Mouse (Mus musculus): ENCODE data around the gene Olfr456. TPM values are rescaled to one million over a fixed set of nuclear protein-coding genes. Genes with fewer than 3 reads are reported as not detected.

Olfr456 gene
- not detected in 2 replicates for total RNA-seq (2014; rRNA removed)
- not detected in 2 replicates for polyA plus RNA-seq (2012; rRNA removed)

DNA sequence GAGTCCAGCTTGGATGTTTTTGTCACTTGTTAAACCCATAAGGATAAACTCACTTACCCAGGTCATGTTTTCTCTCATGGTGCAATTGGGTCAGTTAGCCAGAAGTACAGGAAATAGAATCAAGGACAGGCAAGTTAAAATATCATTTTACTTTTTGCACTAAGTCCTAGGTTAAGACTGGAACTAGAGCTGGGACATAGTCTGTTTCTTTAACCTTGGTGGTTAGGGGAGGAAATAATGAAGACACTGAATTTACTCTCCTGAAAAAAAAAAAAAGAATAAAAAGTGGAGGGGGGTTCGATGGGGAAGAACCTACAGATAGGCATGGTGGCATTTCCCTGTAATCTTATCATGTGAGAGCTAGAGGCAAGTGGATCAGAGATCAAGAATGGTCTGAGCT is at the start of gene Olfr456:
TSS of gene Olfr456 (minus strand) at position 101 of the 400 bp plus-strand sequence.
- no peak for TF ChIP-seq POLR2A (IDR thresholded peaks at IDR 0.05; ENCODE audit: extremely low read depth, insufficient read depth, low read length)
- no peak for TF ChIP-seq CTCF (IDR thresholded peaks at IDR 0.05; ENCODE audit: low read depth, low read length)
- Histone ChIP-seq H3K4me1 (ENCODE audit: control insufficient read depth, insufficient read depth, low read length) (no peaks in the 10 kb centered on the region), H3K9ac (ENCODE audit: low read depth, low read length) (no peak within 1 kb of the TSS), H3K27ac (replicated peaks; ENCODE audit: insufficient read depth, low read depth, low read length) (no peak within 1 kb of the TSS), H3K4me3 (ENCODE audit: insufficient read depth, low read depth, low read length) (no peak within 1 kb of the TSS), H3K79me2 (ENCODE audit: control insufficient read depth, insufficient read depth, low read length) (no peaks in the 10 kb centered on the region), H3K36me3 (ENCODE audit: control insufficient read depth, insufficient read depth, low read length) (no peaks in the 10 kb centered on the region), H3K27me3 (ENCODE audit: control insufficient read depth, insufficient read depth, low read length) (no peaks in the 10 kb centered on the region)
- WGBS, result 69% methylated on average over 1 of the region's 1 CpGs
- no peak for DNase-seq (ENCODE audit: extremely low read depth, low read depth, low spot score)

DNA sequence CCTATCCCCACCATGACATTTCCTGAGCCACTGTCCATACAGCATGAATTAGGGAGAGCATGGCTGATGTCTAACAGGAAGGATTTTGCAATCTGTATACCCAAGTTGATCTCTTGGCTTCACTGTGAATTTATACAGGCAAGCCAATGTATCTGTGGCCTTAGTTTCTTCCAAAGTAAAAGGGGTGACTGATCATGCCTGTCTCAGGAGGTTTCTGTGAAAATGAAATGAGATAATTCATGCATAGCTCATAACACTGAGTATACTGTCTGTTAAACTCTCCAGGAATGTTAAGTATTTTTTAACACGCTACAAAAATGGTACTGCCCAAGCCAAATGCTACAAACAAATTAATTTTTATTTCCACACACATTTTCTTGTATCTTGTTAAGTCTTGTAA is 26.4 kb upstream of the Olfr456 start:
- TF ChIP-seq POLR2A (IDR thresholded peaks at IDR 0.05; ENCODE audit: extremely low read depth, insufficient read depth, low read length), result no peak
- TF ChIP-seq CTCF (IDR thresholded peaks at IDR 0.05; ENCODE audit: low read depth, low read length), result no peak
- Histone ChIP-seq H3K79me2 (ENCODE audit: control insufficient read depth, insufficient read depth, low read length) (no peaks in the 10 kb centered on the region), H3K36me3 (ENCODE audit: control insufficient read depth, insufficient read depth, low read length) (no peaks in the 10 kb centered on the region), H3K4me3 (ENCODE audit: insufficient read depth, low read depth, low read length) (no peak overlapping the region), H3K9ac (ENCODE audit: low read depth, low read length) (no peak overlapping the region), H3K27ac (replicated peaks; ENCODE audit: insufficient read depth, low read depth, low read length) (no peak overlapping the region), H3K27me3 (ENCODE audit: control insufficient read depth, insufficient read depth, low read length) (no peaks in the 10 kb centered on the region), H3K4me1 (ENCODE audit: control insufficient read depth, insufficient read depth, low read length) (no peaks in the 10 kb centered on the region)
- 84% methylated on average over 1 of the region's 1 CpGs for WGBS
- no peak for DNase-seq (ENCODE audit: extremely low read depth, low read depth, low spot score)

DNA sequence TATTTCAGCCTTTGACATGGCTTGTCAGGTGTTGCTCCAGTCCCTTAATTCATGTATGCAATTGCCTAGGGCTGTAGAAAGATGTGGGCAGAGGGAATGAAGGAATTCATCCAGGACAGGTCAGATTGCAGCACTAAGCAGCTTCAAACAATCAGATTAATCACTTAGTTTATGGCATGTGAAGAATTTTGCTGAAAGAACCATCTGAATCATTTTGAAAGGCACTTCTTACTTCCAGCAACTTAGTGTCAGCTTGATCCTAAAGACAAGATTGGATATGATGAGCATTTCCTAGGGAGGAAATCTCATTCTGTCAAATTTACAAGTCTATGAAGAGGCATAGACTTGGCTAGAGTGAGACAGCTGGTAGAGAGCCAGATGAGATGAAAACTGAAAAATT is 22.3 kb upstream of the Olfr456 start:
- H3K9ac ChIP-seq (ENCODE audit: low read depth, low read length), result no peak overlapping the region
- TF ChIP-seq POLR2A (IDR thresholded peaks at IDR 0.05; ENCODE audit: extremely low read depth, insufficient read depth, low read length), result no peak
- TF ChIP-seq CTCF (IDR thresholded peaks at IDR 0.05; ENCODE audit: low read depth, low read length), result no peak
- H3K4me3 ChIP-seq (ENCODE audit: insufficient read depth, low read depth, low read length), result no peak overlapping the region
- H3K4me1 ChIP-seq (ENCODE audit: control insufficient read depth, insufficient read depth, low read length), result no peaks in the 10 kb centered on the region
- H3K79me2 ChIP-seq (ENCODE audit: control insufficient read depth, insufficient read depth, low read length), result no peaks in the 10 kb centered on the region
- no peak for DNase-seq (ENCODE audit: extremely low read depth, low read depth, low spot score)
- H3K27me3 ChIP-seq (ENCODE audit: control insufficient read depth, insufficient read depth, low read length), result no peaks in the 10 kb centered on the region
- no peaks in the 10 kb centered on the region for H3K36me3 ChIP-seq (ENCODE audit: control insufficient read depth, insufficient read depth, low read length)
- H3K27ac ChIP-seq (replicated peaks; ENCODE audit: insufficient read depth, low read depth, low read length), result no peak overlapping the region

DNA sequence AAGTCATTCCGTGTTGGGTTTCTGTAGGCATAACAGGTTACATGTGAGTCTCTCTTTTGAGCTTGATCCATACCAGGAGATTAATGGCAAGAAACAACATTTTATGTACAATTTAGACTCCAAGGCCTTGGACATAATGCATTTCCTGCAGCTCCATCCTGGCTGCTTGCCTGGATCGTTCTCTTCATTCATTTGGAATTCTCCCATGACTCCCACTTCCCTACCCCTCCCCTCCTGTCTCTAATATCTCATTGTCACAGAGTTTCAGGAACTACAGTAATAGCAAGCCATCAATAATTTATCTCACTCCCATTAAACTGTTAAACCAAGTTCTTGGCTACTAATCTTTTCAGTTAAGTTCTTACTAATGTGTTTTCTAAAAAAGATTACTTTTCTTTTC is 16.5 kb upstream of the Olfr456 start:
- Histone ChIP-seq H3K4me3 (ENCODE audit: insufficient read depth, low read depth, low read length) (no peak overlapping the region), H3K36me3 (ENCODE audit: control insufficient read depth, insufficient read depth, low read length) (no peaks in the 10 kb centered on the region), H3K27ac (replicated peaks; ENCODE audit: insufficient read depth, low read depth, low read length) (no peak overlapping the region), H3K4me1 (ENCODE audit: control insufficient read depth, insufficient read depth, low read length) (no peaks in the 10 kb centered on the region), H3K79me2 (ENCODE audit: control insufficient read depth, insufficient read depth, low read length) (no peaks in the 10 kb centered on the region), H3K27me3 (ENCODE audit: control insufficient read depth, insufficient read depth, low read length) (no peaks in the 10 kb centered on the region), H3K9ac (ENCODE audit: low read depth, low read length) (no peak overlapping the region)
- no peak for DNase-seq (ENCODE audit: extremely low read depth, low read depth, low spot score)
- WGBS, result 82% methylated on average over 2 of the region's 2 CpGs
- TF ChIP-seq POLR2A (IDR thresholded peaks at IDR 0.05; ENCODE audit: extremely low read depth, insufficient read depth, low read length) (no peak), CTCF (IDR thresholded peaks at IDR 0.05; ENCODE audit: low read depth, low read length) (no peak)

DNA sequence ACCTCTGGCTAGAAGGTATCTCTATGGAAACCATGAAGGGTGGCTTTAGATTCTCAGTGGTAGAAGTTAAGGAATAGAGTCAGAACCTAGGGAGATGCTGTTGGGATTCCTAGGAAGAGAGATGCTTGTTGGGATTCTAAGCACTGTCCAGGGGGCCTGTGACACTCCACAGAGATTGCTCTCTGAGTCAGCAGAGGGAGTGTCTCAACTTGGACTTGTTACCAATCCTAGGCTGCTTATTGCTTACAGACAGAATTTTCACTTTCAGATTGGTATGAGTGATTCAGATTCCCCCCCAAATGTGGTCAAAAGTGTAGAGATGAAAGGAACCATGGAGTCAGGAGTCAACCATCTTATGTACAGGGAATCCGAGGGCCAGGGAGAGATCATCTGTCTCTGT is 2.7 kb upstream of the Olfr456 start:
- Histone ChIP-seq H3K79me2 (ENCODE audit: control insufficient read depth, insufficient read depth, low read length) (no peaks in the 10 kb centered on the region), H3K27me3 (ENCODE audit: control insufficient read depth, insufficient read depth, low read length) (no peaks in the 10 kb centered on the region), H3K27ac (replicated peaks; ENCODE audit: insufficient read depth, low read depth, low read length) (no peak overlapping the region), H3K4me1 (ENCODE audit: control insufficient read depth, insufficient read depth, low read length) (no peaks in the 10 kb centered on the region), H3K9ac (ENCODE audit: low read depth, low read length) (no peak overlapping the region), H3K36me3 (ENCODE audit: control insufficient read depth, insufficient read depth, low read length) (no peaks in the 10 kb centered on the region), H3K4me3 (ENCODE audit: insufficient read depth, low read depth, low read length) (no peak overlapping the region)
- no peak for TF ChIP-seq POLR2A (IDR thresholded peaks at IDR 0.05; ENCODE audit: extremely low read depth, insufficient read depth, low read length)
- TF ChIP-seq CTCF (IDR thresholded peaks at IDR 0.05; ENCODE audit: low read depth, low read length), result no peak
- WGBS, result 59% methylated on average over 1 of the region's 1 CpGs
- no peak for DNase-seq (ENCODE audit: extremely low read depth, low read depth, low spot score)

DNA sequence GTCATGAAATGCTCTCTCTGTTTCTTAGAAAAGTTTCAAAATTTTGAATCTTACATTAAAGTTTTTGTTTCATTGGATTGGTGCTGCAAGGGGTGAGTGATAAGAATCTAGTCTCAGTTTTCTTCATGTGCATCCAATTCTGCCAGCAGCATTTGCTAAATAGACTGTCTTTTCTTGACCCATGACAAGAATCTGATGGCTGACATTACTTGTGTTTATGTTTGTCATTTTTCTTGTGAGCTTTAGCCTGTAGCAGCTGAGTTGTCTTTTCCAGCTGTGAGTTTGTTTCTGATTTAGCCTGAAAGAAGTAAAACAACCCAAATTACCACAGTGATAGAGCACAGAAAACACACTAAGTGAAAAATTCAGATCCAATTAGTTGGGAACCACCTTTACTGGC is 2.4 kb downstream of the Olfr456 start:
- H3K79me2 ChIP-seq (ENCODE audit: control insufficient read depth, insufficient read depth, low read length), result no peaks in the 10 kb centered on the region
- TF ChIP-seq POLR2A (IDR thresholded peaks at IDR 0.05; ENCODE audit: extremely low read depth, insufficient read depth, low read length) (no peak), CTCF (IDR thresholded peaks at IDR 0.05; ENCODE audit: low read depth, low read length) (no peak)
- no peaks in the 10 kb centered on the region for H3K4me1 ChIP-seq (ENCODE audit: control insufficient read depth, insufficient read depth, low read length)
- H3K27me3 ChIP-seq (ENCODE audit: control insufficient read depth, insufficient read depth, low read length), result no peaks in the 10 kb centered on the region
- H3K4me3 ChIP-seq (ENCODE audit: insufficient read depth, low read depth, low read length), result no peak overlapping the region
- H3K27ac ChIP-seq (replicated peaks; ENCODE audit: insufficient read depth, low read depth, low read length), result no peak overlapping the region
- DNase-seq (ENCODE audit: extremely low read depth, low read depth, low spot score), result no peak
- H3K36me3 ChIP-seq (ENCODE audit: control insufficient read depth, insufficient read depth, low read length), result no peaks in the 10 kb centered on the region
- no peak overlapping the region for H3K9ac ChIP-seq (ENCODE audit: low read depth, low read length)
